Mouse (Mus musculus) lung, embryonic 16.5 days (tissue): ENCODE data around the gene Ppp3ca. TPM values are rescaled to one million over a fixed set of nuclear protein-coding genes. Genes with fewer than 3 reads are reported as not detected.

Source experiments
- ATAC-seq: fragments of 200-750 bp; cut with Nextera tagmentation; 2 replicates; pipeline ENCODE4 v1.8.0; 2017; ENCODE audit warnings: low read depth, mild to moderate bottlenecking, moderate library complexity
- H3K27ac ChIP-seq: fragments of 300-500 bp; sonication (generic); 2 replicates; pipeline ENCODE4 v1.5.1; 2014; ENCODE audit warnings: mild to moderate bottlenecking, control low read depth, low read length
- H3K27me3 ChIP-seq: fragments of 300-500 bp; sonication (generic); 2 replicates; pipeline ENCODE4 v1.6.1; 2014; ENCODE audit warnings: low read depth, low read length, mixed read lengths; ENCODE audit not compliant: control insufficient read depth, insufficient read depth
- H3K36me3 ChIP-seq: fragments of 300-500 bp; sonication (generic); 2 replicates; pipeline ENCODE4 v1.6.1; 2014; ENCODE audit warnings: low read length; ENCODE audit not compliant: control insufficient read depth, insufficient read depth
- H3K4me1 ChIP-seq: fragments of 300-500 bp; sonication (generic); replicated peaks from 2 replicates; pipeline ENCODE4 v1.6.1; 2014; ENCODE audit warnings: low read length, mixed read lengths; ENCODE audit not compliant: control insufficient read depth, insufficient read depth
- H3K4me2 ChIP-seq: fragments of 300-500 bp; sonication (generic); 2 replicates; pipeline ENCODE4 v1.6.1; 2014; ENCODE audit warnings: low read depth, low read length, control low read depth
- H3K4me3 ChIP-seq: fragments of 300-500 bp; sonication (generic); 2 replicates; pipeline ENCODE4 v1.5.1; 2014; ENCODE audit warnings: mild to moderate bottlenecking, low read length, control low read depth
- H3K9ac ChIP-seq: fragments of 300-500 bp; sonication (generic); 2 replicates; pipeline ENCODE4 v1.6.1; 2014; ENCODE audit warnings: low read length, control low read depth
- H3K9me3 ChIP-seq: fragments of 300-500 bp; sonication (generic); 2 replicates; pipeline ENCODE4 v1.6.1; 2016; ENCODE audit warnings: low read length; ENCODE audit not compliant: control insufficient read depth
- WGBS: fragments of 180-500 bp; shearing (Covaris S2); extraction: QIAGEN DNeasy Blood & Tissue Kit; methylation state at CpG from one replicate; pipeline ENCODE4 v1.1.7; 2014; 5-methylcytosine and 5-hydroxymethylcytosine counted together
- polyA plus RNA-seq: library from polyadenylated mRNA; unstranded; fragments of >200 nt; fragmentation: Nextera tagmentation; extraction: Ambion mirVana; gene quantifications from 2 replicates; pipeline ENCODE4 v1.2.1, GENCODE M21; 2015

The Ppp3ca gene
- polyA plus RNA-seq, 1 experiment from 2014 or later: 66.1 TPM

GRCm38 (mm10) chr3:136765569-136765968 is 95.6 kb downstream of the Ppp3ca start:
- peaks cover 14% of the 10 kb centered on the region; the same call in 1 of the 2 replicates for H3K4me1 ChIP-seq
- no peaks in the 10 kb centered on the region for H3K36me3 ChIP-seq
- H3K9ac ChIP-seq: no peak overlapping the region

GRCm38 (mm10) chr3:136768775-136769485 is 99.0 kb downstream of the Ppp3ca start:
- ATAC-seq: no peak
- no peak overlapping the region for H3K4me2 ChIP-seq
- no peaks in the 10 kb centered on the region for H3K9me3 ChIP-seq
- H3K4me3 ChIP-seq: no peak overlapping the region
- WGBS: 63% methylated on average over 5 of the region's 5 CpGs
- H3K4me1 ChIP-seq: peaks cover 17% of the 10 kb centered on the region; the same call in 1 of the 2 replicates
- no peak overlapping the region for H3K9ac ChIP-seq
- no peaks in the 10 kb centered on the region for H3K36me3 ChIP-seq
- peak overlapping the region; percentile 52; the same call in 1 of the 2 replicates for H3K27ac ChIP-seq
- H3K27me3 ChIP-seq: no peaks in the 10 kb centered on the region

More at GRCm38 (mm10) chr3:136765569-136765968, 95.6 kb downstream of the Ppp3ca start:
- H3K4me3 ChIP-seq: no peak overlapping the region
- no peak overlapping the region for H3K4me2 ChIP-seq
- H3K9me3 ChIP-seq: no peaks in the 10 kb centered on the region; the same call in 1 of the 2 replicates
- 47% methylated on average over 2 of the region's 2 CpGs for WGBS
- no peak for ATAC-seq
- H3K27me3 ChIP-seq: no peaks in the 10 kb centered on the region
- H3K27ac ChIP-seq: no peak overlapping the region

- Histone ChIP-seq H3K4me3 (no peak overlapping the region), H3K27ac (peak overlapping the region; percentile 59), H3K9me3 (no peaks in the 10 kb centered on the region), H3K9ac (no peak overlapping the region), H3K4me1 (peaks cover 17% of the 10 kb centered on the region; the same call in 1 of the 2 replicates), H3K36me3 (no peaks in the 10 kb centered on the region), H3K4me2 (no peak overlapping the region), H3K27me3 (no peaks in the 10 kb centered on the region)
- peak; percentile 89 for ATAC-seq
- 36% methylated on average over 1 of the region's 1 CpGs for WGBS
These were observed 99.6 kb downstream of the Ppp3ca start for GRCm38 (mm10) chr3:136769486-136769882.

GRCm38 (mm10) chr3:136771700-136772099 is 101.8 kb downstream of the Ppp3ca start:
- H3K27me3 ChIP-seq: no peaks in the 10 kb centered on the region
- H3K4me2 ChIP-seq: no peak overlapping the region
- peaks cover 17% of the 10 kb centered on the region; the same call in 1 of the 2 replicates for H3K4me1 ChIP-seq
- H3K4me3 ChIP-seq: no peak overlapping the region
- H3K9ac ChIP-seq: no peak overlapping the region
- H3K9me3 ChIP-seq: no peaks in the 10 kb centered on the region
- no peak overlapping the region for H3K27ac ChIP-seq
- no peaks in the 10 kb centered on the region for H3K36me3 ChIP-seq
- 39% methylated on average over 5 of the region's 5 CpGs for WGBS
- ATAC-seq: 0 out of 2 replicates have a peak, but pooled peaks have one; percentile 20

GRCm38 (mm10) chr3:136773217-136773616 is 103.3 kb downstream of the Ppp3ca start:
- H3K9me3 ChIP-seq: no peaks in the 10 kb centered on the region
- H3K27ac ChIP-seq: no peak overlapping the region
- 76% methylated on average over 4 of the region's 4 CpGs for WGBS
- H3K9ac ChIP-seq: no peak overlapping the region
- no peaks in the 10 kb centered on the region for H3K36me3 ChIP-seq
- H3K4me3 ChIP-seq: no peak overlapping the region
- no peaks in the 10 kb centered on the region for H3K27me3 ChIP-seq
- H3K4me2 ChIP-seq: no peak overlapping the region
- no peak for ATAC-seq
- H3K4me1 ChIP-seq: peaks cover 23% of the 10 kb centered on the region; the same call in 1 of the 2 replicates

- WGBS: 88% methylated on average over 6 of the region's 6 CpGs
- H3K4me1 ChIP-seq: peaks cover 16% of the 10 kb centered on the region; the same call in 1 of the 2 replicates
- ATAC-seq: no peak
These were observed 104.3 kb downstream of the Ppp3ca start for GRCm38 (mm10) chr3:136774196-136774595.

GRCm38 (mm10) chr3:136776525-136776924 is 106.6 kb downstream of the Ppp3ca start:
- no peak overlapping the region for H3K4me3 ChIP-seq
- H3K4me1 ChIP-seq: peaks cover 9% of the 10 kb centered on the region; the same call in 1 of the 2 replicates
- 79% methylated on average over 4 of the region's 4 CpGs for WGBS
- no peaks in the 10 kb centered on the region for H3K9me3 ChIP-seq
- H3K27me3 ChIP-seq: no peaks in the 10 kb centered on the region
- H3K4me2 ChIP-seq: no peak overlapping the region
- H3K36me3 ChIP-seq: no peaks in the 10 kb centered on the region
- ATAC-seq: no peak
- no peak overlapping the region for H3K27ac ChIP-seq
- H3K9ac ChIP-seq: no peak overlapping the region

More at GRCm38 (mm10) chr3:136774196-136774595, 104.3 kb downstream of the Ppp3ca start:
- Histone ChIP-seq H3K9ac (no peak overlapping the region), H3K27ac (no peak overlapping the region), H3K9me3 (no peaks in the 10 kb centered on the region), H3K27me3 (no peaks in the 10 kb centered on the region), H3K4me2 (no peak overlapping the region), H3K36me3 (no peaks in the 10 kb centered on the region), H3K4me3 (no peak overlapping the region)

GRCm38 (mm10) chr3:136777380-136777779 is 107.5 kb downstream of the Ppp3ca start:
- Histone ChIP-seq H3K4me3 (no peak overlapping the region), H3K4me2 (no peak overlapping the region), H3K9ac (no peak overlapping the region), H3K27ac (no peak overlapping the region), H3K9me3 (no peaks in the 10 kb centered on the region), H3K4me1 (peaks cover 6% of the 10 kb centered on the region; the same call in 1 of the 2 replicates), H3K27me3 (no peaks in the 10 kb centered on the region), H3K36me3 (no peaks in the 10 kb centered on the region)
- 81% methylated on average over 7 of the region's 7 CpGs for WGBS
- ATAC-seq: no peak

- Histone ChIP-seq H3K4me3 (no peak overlapping the region), H3K9me3 (no peaks in the 10 kb centered on the region), H3K27ac (no peak overlapping the region), H3K4me2 (no peak overlapping the region), H3K4me1 (peaks cover 6% of the 10 kb centered on the region; the same call in 1 of the 2 replicates), H3K27me3 (no peaks in the 10 kb centered on the region), H3K36me3 (no peaks in the 10 kb centered on the region), H3K9ac (no peak overlapping the region)
- 86% methylated on average over 9 of the region's 9 CpGs for WGBS
- no peak for ATAC-seq
These were observed 107.9 kb downstream of the Ppp3ca start for GRCm38 (mm10) chr3:136777787-136778216.
